Comparison of ENCODE assay signal across 11 mouse cellular contexts in the genomic region with DNA sequence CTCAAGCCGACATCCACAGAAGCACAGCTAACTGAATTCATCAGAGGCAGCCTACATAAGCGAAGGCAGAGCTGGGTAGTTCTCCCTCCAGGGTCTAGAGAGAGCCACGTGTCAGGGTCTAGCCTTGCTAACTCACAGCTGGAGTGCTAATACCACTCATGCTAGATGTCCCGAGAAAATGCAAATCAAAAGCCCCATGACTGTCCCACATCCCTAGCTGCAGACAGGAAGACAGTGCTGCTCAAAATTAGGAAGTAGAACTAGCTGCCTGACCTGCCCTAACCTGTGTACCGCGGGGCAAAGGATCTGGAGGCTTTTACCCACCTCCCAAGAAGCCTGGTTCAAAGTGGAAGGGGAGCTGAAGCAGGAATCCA. TPM values are rescaled to one million over a fixed set of nuclear protein-coding genes. Genes with fewer than 3 reads are reported as not detected.
DNase-seq lines count a peak whose midpoint lies in the region; ATAC-seq lines count a peak whose summit lies in the region.
"Had no signal": no experiment of that assay in that cellular context is flagged by ENCODE, and none has a peak within 500 bp of the region (broad histone marks: within the 10 kb centered on the region; RNA-seq: fewer than 3 reads in every experiment).

No protein-coding gene starts in this region.

- H3K27me3 ChIP-seq in forebrain, embryonic 10.5 days (ENCODE audit: poor library complexity, severe bottlenecking): peaks cover 9% of the 10 kb centered on the region; the same call in 1 of the 2 replicates
- H3K27me3 ChIP-seq in forebrain, embryonic 14.5 days (replicated peaks; ENCODE audit: control insufficient read depth, insufficient read depth, low read length): no peaks in the 10 kb centered on the region; the same call in 1 of the 2 replicates
- no peaks in the 10 kb centered on the region for H3K27me3 ChIP-seq in kidney, embryonic 14.5 days (ENCODE audit: control insufficient read depth, insufficient read depth, low read length)
- no peaks in the 10 kb centered on the region for H3K27me3 ChIP-seq in neural tube, embryonic 15.5 days (replicated peaks)
- H3K27me3 ChIP-seq in stomach, embryonic 14.5 days (ENCODE audit: control insufficient read depth, insufficient read depth, low read length): no peaks in the 10 kb centered on the region

- peaks cover 84% of the 10 kb centered on the region for H3K4me1 ChIP-seq in forebrain, embryonic 10.5 days
- peaks cover 49% of the 10 kb centered on the region for H3K4me1 ChIP-seq in forebrain, embryonic 14.5 days (ENCODE audit: control insufficient read depth, insufficient read depth, low read length)
- H3K4me1 ChIP-seq in kidney, embryonic 14.5 days (ENCODE audit: control insufficient read depth, insufficient read depth, low read length): peaks cover 68% of the 10 kb centered on the region
- H3K4me1 ChIP-seq in neural tube, embryonic 15.5 days: peaks cover 61% of the 10 kb centered on the region
- peaks cover 69% of the 10 kb centered on the region for H3K4me1 ChIP-seq in stomach, embryonic 14.5 days (ENCODE audit: control insufficient read depth, insufficient read depth, low read length)

- H3K4me2 ChIP-seq in forebrain, embryonic 14.5 days (ENCODE audit: low read length): no peak overlapping the region
- no peak overlapping the region for H3K4me2 ChIP-seq in kidney, embryonic 14.5 days (replicated peaks; ENCODE audit: low read depth, low read length)
- H3K4me2 ChIP-seq in neural tube, embryonic 15.5 days: no peak overlapping the region
- no peak overlapping the region for H3K4me2 ChIP-seq in stomach, embryonic 14.5 days (replicated peaks; ENCODE audit: low read depth, low read length)

- DNase-seq in forebrain, embryonic 10.5 days (ENCODE audit: extremely low spot score, low spot score): no peak
- DNase-seq in forebrain, embryonic 14.5 days (ENCODE audit: low spot score): no peak
- DNase-seq in kidney, adult 9 months: no peak
- no peak for DNase-seq in neural tube, embryonic 10.5 days (ENCODE audit: extremely low spot score, low spot score)
- DNase-seq in cerebellum, postnatal 4 days (ENCODE audit: low spot score in 2 of 2): no peak
- DNase-seq: cerebellum, postnatal 10 days had no signal

- H3K27ac ChIP-seq in forebrain, embryonic 10.5 days: peak overlapping the region; percentile 82
- no peak overlapping the region for H3K27ac ChIP-seq in forebrain, embryonic 14.5 days (ENCODE audit: low read depth, low read length)
- peak overlapping the region; percentile 5; the same call in 1 of the 2 replicates for H3K27ac ChIP-seq in kidney, embryonic 14.5 days (ENCODE audit: low read depth, low read length)
- H3K27ac ChIP-seq in neural tube, embryonic 15.5 days (replicated peaks): no peak overlapping the region
- H3K27ac ChIP-seq in stomach, embryonic 14.5 days (ENCODE audit: low read length): peak overlapping the region; percentile 52; the same call in 1 of the 2 replicates

- no peaks in the 10 kb centered on the region for H3K9me3 ChIP-seq in forebrain, embryonic 10.5 days
- no peaks in the 10 kb centered on the region for H3K9me3 ChIP-seq in forebrain, embryonic 14.5 days (replicated peaks; ENCODE audit: control insufficient read depth, low read length)
- no peaks in the 10 kb centered on the region for H3K9me3 ChIP-seq in kidney, embryonic 14.5 days (ENCODE audit: control insufficient read depth, low read length)
- no peaks in the 10 kb centered on the region for H3K9me3 ChIP-seq in neural tube, embryonic 15.5 days (replicated peaks)
- H3K9me3 ChIP-seq in stomach, embryonic 14.5 days (ENCODE audit: control insufficient read depth, low read depth, low read length): no peaks in the 10 kb centered on the region
- H3K9me3 ChIP-seq: G1E had no signal

- no peak overlapping the region for H3K9ac ChIP-seq in forebrain, embryonic 14.5 days (ENCODE audit: low read length)
- peak overlapping the region; percentile 8; the same call in 1 of the 2 replicates for H3K9ac ChIP-seq in kidney, embryonic 14.5 days (ENCODE audit: low read depth, low read length)
- 0 out of 2 replicates have a peak overlapping the region, but pooled peaks have one; percentile 14 for H3K9ac ChIP-seq in neural tube, embryonic 15.5 days (replicated peaks)
- no peak overlapping the region for H3K9ac ChIP-seq in stomach, embryonic 14.5 days (replicated peaks; ENCODE audit: low read depth, low read length)

- ATAC-seq in forebrain, embryonic 14.5 days: no peak
- no peak for ATAC-seq in kidney, embryonic 14.5 days (ENCODE audit: low FRiP score, low TSS enrichment)
- no peak for ATAC-seq in neural tube, embryonic 15.5 days (ENCODE audit: low FRiP score)
- ATAC-seq in stomach, embryonic 14.5 days (ENCODE audit: insufficient number of reproducible peaks, insufficient read depth, low FRiP score, low read depth): no peak
- ATAC-seq: activated CD4-positive, CD25-positive, alpha-beta regulatory T cell, adult 4 months had no signal

- no peak overlapping the region for H3K4me3 ChIP-seq in forebrain, embryonic 10.5 days
- H3K4me3 ChIP-seq in forebrain, embryonic 14.5 days (ENCODE audit: low read depth, low read length): no peak overlapping the region
- H3K4me3 ChIP-seq in kidney, embryonic 14.5 days (ENCODE audit: low read length): no peak overlapping the region
- H3K4me3 ChIP-seq in neural tube, embryonic 15.5 days (replicated peaks): no peak overlapping the region
- no peak overlapping the region for H3K4me3 ChIP-seq in stomach, embryonic 14.5 days (ENCODE audit: low read depth, low read length)

- 41% methylated on average over 6 of the region's 6 CpGs for WGBS in forebrain, embryonic 10.5 days
- 49% methylated on average over 6 of the region's 6 CpGs for WGBS in forebrain, embryonic 14.5 days
- WGBS in kidney, embryonic 14.5 days: 41% methylated on average over 6 of the region's 6 CpGs
- WGBS in neural tube, embryonic 15.5 days: 53% methylated on average over 6 of the region's 6 CpGs
- WGBS in stomach, embryonic 14.5 days: 37% methylated on average over 6 of the region's 6 CpGs

- peaks cover 64% of the 10 kb centered on the region for H3K36me3 ChIP-seq in forebrain, embryonic 10.5 days (replicated peaks)
- H3K36me3 ChIP-seq in forebrain, embryonic 14.5 days (ENCODE audit: control insufficient read depth, insufficient read depth, low read length): peaks cover 9% of the 10 kb centered on the region
- peaks cover 38% of the 10 kb centered on the region for H3K36me3 ChIP-seq in kidney, embryonic 14.5 days (ENCODE audit: control insufficient read depth, insufficient read depth, low read length)
- peaks cover 16% of the 10 kb centered on the region for H3K36me3 ChIP-seq in neural tube, embryonic 15.5 days
- peaks cover 17% of the 10 kb centered on the region for H3K36me3 ChIP-seq in stomach, embryonic 14.5 days (ENCODE audit: control insufficient read depth, insufficient read depth, low read length)
- H3K36me3 ChIP-seq: G1E had no signal

RNA-seq across cellular contexts. Expression of gene Sema3f, which starts 14.2 kb away (rescaled TPM):
- 10.0 and 11.2 TPM in 2 replicates for polyA plus RNA-seq in forebrain, embryonic 10.5 days (2016; fragmentation: Nextera tagmentation; extraction: Ambion mirVana)
- polyA plus RNA-seq in forebrain, embryonic 14.5 days (2014; fragmentation: Nextera tagmentation; extraction: Ambion mirVana): 7.4 and 12.2 TPM in 2 replicates
- 32.4 and 38.4 TPM in 2 replicates for polyA plus RNA-seq in kidney, embryonic 14.5 days (2014; fragmentation: Nextera tagmentation; extraction: Ambion mirVana)
- 10.2 and 12.5 TPM in 2 replicates for polyA plus RNA-seq in neural tube, embryonic 15.5 days (2015; fragmentation: Nextera tagmentation; extraction: Ambion mirVana)
- polyA plus RNA-seq in stomach, embryonic 14.5 days (2014; fragmentation: Nextera tagmentation; extraction: Ambion mirVana): 30.2 and 33.2 TPM in 2 replicates
- polyA plus RNA-seq: activated CD4-positive, CD25-positive, alpha-beta regulatory T cell, adult 4 months had no signal

RNA-seq across cellular contexts. Expression of gene Gnat1, which starts 16.6 kb away (rescaled TPM):
- polyA plus RNA-seq in forebrain, embryonic 10.5 days (2016; fragmentation: Nextera tagmentation; extraction: Ambion mirVana): 3.9 and 4.1 TPM in 2 replicates
- polyA plus RNA-seq in forebrain, embryonic 14.5 days (2014; fragmentation: Nextera tagmentation; extraction: Ambion mirVana): 0.28 and 0.66 TPM in 2 replicates
- 4.7 and 5.3 TPM in 2 replicates for polyA plus RNA-seq in kidney, embryonic 14.5 days (2014; fragmentation: Nextera tagmentation; extraction: Ambion mirVana)
- 2.5 and 2.9 TPM in 2 replicates for polyA plus RNA-seq in neural tube, embryonic 15.5 days (2015; fragmentation: Nextera tagmentation; extraction: Ambion mirVana)
- 1.8 and 2.4 TPM in 2 replicates for polyA plus RNA-seq in stomach, embryonic 14.5 days (2014; fragmentation: Nextera tagmentation; extraction: Ambion mirVana)
- polyA plus RNA-seq: G1E had no signal

RNA-seq across cellular contexts. Expression of gene Slc38a3, which starts 26.8 kb away (rescaled TPM):
- polyA plus RNA-seq in forebrain, embryonic 10.5 days (2016; fragmentation: Nextera tagmentation; extraction: Ambion mirVana): 8.8 and 9.0 TPM in 2 replicates
- polyA plus RNA-seq in forebrain, embryonic 14.5 days (2014; fragmentation: Nextera tagmentation; extraction: Ambion mirVana): 32.8 and 32.9 TPM in 2 replicates
- polyA plus RNA-seq in kidney, embryonic 14.5 days (2014; fragmentation: Nextera tagmentation; extraction: Ambion mirVana): 4.8 and 6.5 TPM in 2 replicates
- polyA plus RNA-seq in neural tube, embryonic 15.5 days (2015; fragmentation: Nextera tagmentation; extraction: Ambion mirVana): 35.1 and 35.4 TPM in 2 replicates
- polyA plus RNA-seq in stomach, embryonic 14.5 days (2014; fragmentation: Nextera tagmentation; extraction: Ambion mirVana): 3.7 and 7.1 TPM in 2 replicates
- polyA plus RNA-seq: activated CD4-positive, CD25-positive, alpha-beta regulatory T cell, adult 4 months; G1E had no signal

Comparison
In these comparisons a context has a peak if more than half of its experiments do, and no peak if none do; other contexts are left out.
1. H3K27ac ChIP-seq: peak in forebrain, embryonic 10.5 days (single experiment), kidney, embryonic 14.5 days (single experiment) and stomach, embryonic 14.5 days (single experiment); none in forebrain, embryonic 14.5 days (single experiment) and neural tube, embryonic 15.5 days (single experiment).
2. H3K9ac ChIP-seq: peak in kidney, embryonic 14.5 days (single experiment) and neural tube, embryonic 15.5 days (single experiment); none in forebrain, embryonic 14.5 days (single experiment) and stomach, embryonic 14.5 days (single experiment).